Comparison of ENCODE assay signal across 8 mouse cellular contexts in the genomic region with DNA sequence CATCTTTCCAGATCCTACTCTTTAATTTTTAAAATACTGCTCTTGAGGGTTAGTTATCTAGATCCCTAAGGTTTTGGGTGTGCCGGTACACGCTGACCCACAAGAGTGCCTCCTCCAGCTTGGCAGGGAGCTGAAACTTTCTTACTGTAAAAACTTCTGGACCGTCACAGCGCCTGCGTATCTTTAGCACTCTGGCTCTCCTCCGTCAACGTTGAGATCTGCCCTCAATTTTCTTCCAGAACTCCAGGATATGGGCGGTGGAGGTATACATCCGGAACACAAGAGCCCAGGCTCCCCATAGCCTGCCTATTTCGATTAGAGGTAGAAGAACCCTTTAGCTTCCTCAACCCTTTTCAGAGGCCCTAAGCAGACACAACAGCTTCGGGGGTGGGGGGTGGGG. TPM values are rescaled to one million over a fixed set of nuclear protein-coding genes. Genes with fewer than 3 reads are reported as not detected.
DNase-seq lines count a peak whose midpoint lies in the region; ATAC-seq and TF ChIP-seq lines count a peak whose summit lies in the region.

No protein-coding gene starts in this region.

- H3K9ac ChIP-seq in forebrain, embryonic 12.5 days, result peak overlapping the region; percentile 42; the same call in 1 of the 2 replicates
- H3K9ac ChIP-seq in hindbrain, embryonic 12.5 days, result no peak overlapping the region
- H3K9ac ChIP-seq in lung, embryonic 15.5 days, result peak overlapping the region; percentile 38; the same call in 1 of the 2 replicates

- no peaks in the 10 kb centered on the region for H3K36me3 ChIP-seq in E14TG2a.4 (ENCODE audit: insufficient read depth, low read length)
- H3K36me3 ChIP-seq in forebrain, embryonic 12.5 days (replicated peaks), result no peaks in the 10 kb centered on the region
- no peaks in the 10 kb centered on the region for H3K36me3 ChIP-seq in hindbrain, embryonic 12.5 days
- H3K36me3 ChIP-seq in lung, embryonic 15.5 days, result no peaks in the 10 kb centered on the region

- peak overlapping the region; percentile 82 for H3K4me3 ChIP-seq in E14TG2a.4 (replicated peaks; ENCODE audit: low read length)
- peak overlapping the region; percentile 51 for H3K4me3 ChIP-seq in forebrain, embryonic 12.5 days (replicated peaks)
- peak overlapping the region; percentile 40; the same call in 1 of the 2 replicates for H3K4me3 ChIP-seq in hindbrain, embryonic 12.5 days
- peak overlapping the region; percentile 50 for H3K4me3 ChIP-seq in lung, embryonic 15.5 days
- no peak overlapping the region for H3K4me3 ChIP-seq in layer of hippocampus, adult 2 months

- DNase-seq in layer of hippocampus, adult 2 months (ENCODE audit: low spot score in 2 of 2), result no peak
- DNase-seq in left cerebral cortex, postnatal 14 days (ENCODE audit: low spot score in 2 of 2), result no peak
- DNase-seq in cerebellum, adult 18-20 months, result no peak
- DNase-seq in thymus, postnatal 36 days, result no peak

- ATAC-seq in forebrain, embryonic 12.5 days (ENCODE audit: low FRiP score), result peak; percentile 12; the same call in 1 of the 2 replicates
- ATAC-seq in hindbrain, embryonic 12.5 days (ENCODE audit: low FRiP score), result no peak
- no peak for ATAC-seq in lung, embryonic 15.5 days (ENCODE audit: borderline replicate concordance, extremely low read depth, low FRiP score, low TSS enrichment)

- H3K27ac ChIP-seq in forebrain, embryonic 12.5 days, result no peak overlapping the region
- no peak overlapping the region for H3K27ac ChIP-seq in hindbrain, embryonic 12.5 days
- no peak overlapping the region for H3K27ac ChIP-seq in lung, embryonic 15.5 days
- H3K27ac ChIP-seq in layer of hippocampus, adult 2 months, result no peak overlapping the region

- H3K9me3 ChIP-seq in E14TG2a.4 (ENCODE audit: low read length), result no peaks in the 10 kb centered on the region
- no peaks in the 10 kb centered on the region for H3K9me3 ChIP-seq in forebrain, embryonic 12.5 days
- no peaks in the 10 kb centered on the region for H3K9me3 ChIP-seq in hindbrain, embryonic 12.5 days (replicated peaks)
- H3K9me3 ChIP-seq in lung, embryonic 15.5 days, result no peaks in the 10 kb centered on the region

- H3K4me2 ChIP-seq in forebrain, embryonic 12.5 days, result peak overlapping the region; percentile 99
- peak overlapping the region; percentile 86 for H3K4me2 ChIP-seq in hindbrain, embryonic 12.5 days (replicated peaks)
- peak overlapping the region; percentile 99 for H3K4me2 ChIP-seq in lung, embryonic 15.5 days

- TF ChIP-seq CTCF in E14TG2a.4 (conservative IDR thresholded peaks at IDR 0.05; ENCODE audit: low read length), result no peak
- no peak for TF ChIP-seq CTCF in layer of hippocampus, adult 2 months (conservative IDR thresholded peaks at IDR 0.05)

- H3K4me1 ChIP-seq in E14TG2a.4 (replicated peaks; ENCODE audit: low read depth, low read length), result peaks cover 51% of the 10 kb centered on the region
- H3K4me1 ChIP-seq in forebrain, embryonic 12.5 days, result peaks cover 18% of the 10 kb centered on the region
- peaks cover 13% of the 10 kb centered on the region for H3K4me1 ChIP-seq in hindbrain, embryonic 12.5 days
- peaks cover 20% of the 10 kb centered on the region for H3K4me1 ChIP-seq in lung, embryonic 15.5 days

- WGBS in forebrain, embryonic 12.5 days, result 41% methylated on average over 11 of the region's 11 CpGs
- WGBS in hindbrain, embryonic 12.5 days, result 38% methylated on average over 11 of the region's 11 CpGs
- WGBS in lung, embryonic 15.5 days, result 21% methylated on average over 11 of the region's 11 CpGs

- peaks cover 55% of the 10 kb centered on the region for H3K27me3 ChIP-seq in E14TG2a.4 (ENCODE audit: insufficient read depth, low read length)
- H3K27me3 ChIP-seq in forebrain, embryonic 12.5 days, result peaks cover 30% of the 10 kb centered on the region
- H3K27me3 ChIP-seq in hindbrain, embryonic 12.5 days, result peaks cover 34% of the 10 kb centered on the region
- peaks cover 19% of the 10 kb centered on the region for H3K27me3 ChIP-seq in lung, embryonic 15.5 days

- intact Hi-C loops in left cerebral cortex, postnatal 14 days (cut with DNase I), result loop anchor here (10.0 kb wide), 1 partner anchor 215 kb away; no protein-coding TSS in a partner anchor

RNA-seq across cellular contexts. Expression of a gene that starts 0.6 kb away (rescaled TPM):
- 0.52 and 0.76 TPM in 2 replicates for polyA plus RNA-seq in forebrain, embryonic 12.5 days (2016; fragmentation: Nextera tagmentation; extraction: Ambion mirVana)
- 2.0 and 2.5 TPM in 2 replicates for polyA plus RNA-seq in hindbrain, embryonic 12.5 days (2016; fragmentation: Nextera tagmentation; extraction: Ambion mirVana)
- polyA plus RNA-seq in lung, embryonic 15.5 days (2015; fragmentation: Nextera tagmentation; extraction: Ambion mirVana), result 2.8 and 3.3 TPM in 2 replicates
- total RNA-seq in layer of hippocampus, adult 2 months (2021), result under 1 TPM in 1 of 2 experiments, not detected in 1; 0.31 TPM
- under 1 TPM; 0.61 to 0.72 TPM for total RNA-seq in left cerebral cortex, postnatal 14 days (2021)
